Mouse (Mus musculus): ENCODE measurements at regions not wholly inside any gene's neighbourhood (a gene's known extent, or its start where the extent isn't known, plus 50 kb on each side); places are given as distances from the start of the nearest gene placed in this dataset.

- ATAC-seq (ENCODE audit: low FRiP score, low TSS enrichment) = peak; percentile 54
- Histone ChIP-seq H3K9ac (replicated peaks; ENCODE audit: low read length) (no peak overlapping the region), H3K27ac (ENCODE audit: low read length) (peak overlapping the region; percentile 31; the same call in 1 of the 2 replicates), H3K4me2 (replicated peaks; ENCODE audit: low read depth, low read length) (no peak overlapping the region), H3K36me3 (ENCODE audit: insufficient read depth, low read length) (no peaks in the 10 kb centered on the region), H3K4me3 (ENCODE audit: low read length) (no peak overlapping the region), H3K9me3 (ENCODE audit: low read length) (no peaks in the 10 kb centered on the region), H3K27me3 (ENCODE audit: insufficient read depth, low read length) (no peaks in the 10 kb centered on the region), H3K4me1 (ENCODE audit: insufficient read depth, low read length) (no peaks in the 10 kb centered on the region)
- WGBS = 64% methylated on average over 5 of the region's 5 CpGs
Observed at GRCm38 (mm10) chr8:46387037-46387436, 83.8 kb upstream of the Acsl1 start.

GRCm38 (mm10) chr8:46388421-46388820, 82.4 kb upstream of the Acsl1 start:
- ATAC-seq (ENCODE audit: low FRiP score, low TSS enrichment) = no peak
- no peaks in the 10 kb centered on the region for H3K27me3 ChIP-seq (ENCODE audit: insufficient read depth, low read length)
- no peaks in the 10 kb centered on the region for H3K4me1 ChIP-seq (ENCODE audit: insufficient read depth, low read length)
- no peak overlapping the region for H3K4me2 ChIP-seq (replicated peaks; ENCODE audit: low read depth, low read length)
- no peaks in the 10 kb centered on the region for H3K36me3 ChIP-seq (ENCODE audit: insufficient read depth, low read length)
- no peak overlapping the region for H3K9ac ChIP-seq (replicated peaks; ENCODE audit: low read length)
- H3K9me3 ChIP-seq (ENCODE audit: low read length) = no peaks in the 10 kb centered on the region
- no peak overlapping the region for H3K27ac ChIP-seq (ENCODE audit: low read length)
- WGBS = 73% methylated on average over 3 of the region's 3 CpGs
- H3K4me3 ChIP-seq (ENCODE audit: low read length) = no peak overlapping the region

DNA sequence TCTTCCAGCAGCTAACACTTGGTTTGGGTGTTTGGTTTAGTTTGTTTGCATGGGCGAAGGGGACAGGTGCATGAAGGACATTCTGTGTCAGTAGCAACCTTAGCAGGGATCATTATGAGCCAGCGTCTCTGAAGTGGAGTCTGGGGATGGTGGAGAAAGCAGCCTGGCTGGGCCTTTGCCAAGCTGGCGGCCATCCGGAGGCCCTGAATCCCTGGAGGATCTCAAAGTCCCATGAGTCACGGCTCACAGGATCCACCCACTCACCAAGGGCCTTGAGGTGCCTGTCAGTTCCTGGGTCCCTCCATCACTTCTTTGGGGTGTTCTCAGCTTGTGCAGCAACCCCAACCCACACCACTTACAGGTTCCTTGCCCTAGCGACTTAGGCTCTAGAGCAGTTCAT, 80.4 kb upstream of the Acsl1 start:
- WGBS = 80% methylated on average over 6 of the region's 6 CpGs
- Histone ChIP-seq H3K4me1 (ENCODE audit: insufficient read depth, low read length) (no peaks in the 10 kb centered on the region), H3K9me3 (ENCODE audit: low read length) (no peaks in the 10 kb centered on the region), H3K4me2 (replicated peaks; ENCODE audit: low read depth, low read length) (no peak overlapping the region), H3K4me3 (ENCODE audit: low read length) (no peak overlapping the region), H3K27me3 (ENCODE audit: insufficient read depth, low read length) (no peaks in the 10 kb centered on the region), H3K36me3 (ENCODE audit: insufficient read depth, low read length) (no peaks in the 10 kb centered on the region), H3K27ac (ENCODE audit: low read length) (no peak overlapping the region), H3K9ac (replicated peaks; ENCODE audit: low read length) (no peak overlapping the region)
- ATAC-seq (ENCODE audit: low FRiP score, low TSS enrichment) = no peak

- H3K27me3 ChIP-seq (ENCODE audit: insufficient read depth, low read length) = no peaks in the 10 kb centered on the region
- ATAC-seq (ENCODE audit: low FRiP score, low TSS enrichment) = no peak
- no peak overlapping the region for H3K9ac ChIP-seq (replicated peaks; ENCODE audit: low read length)
- WGBS = 83% methylated on average over 6 of the region's 6 CpGs
- no peaks in the 10 kb centered on the region for H3K9me3 ChIP-seq (ENCODE audit: low read length)
- H3K27ac ChIP-seq (ENCODE audit: low read length) = no peak overlapping the region
- no peaks in the 10 kb centered on the region for H3K4me1 ChIP-seq (ENCODE audit: insufficient read depth, low read length)
- H3K4me3 ChIP-seq (ENCODE audit: low read length) = no peak overlapping the region
- no peak overlapping the region for H3K4me2 ChIP-seq (replicated peaks; ENCODE audit: low read depth, low read length)
- no peaks in the 10 kb centered on the region for H3K36me3 ChIP-seq (ENCODE audit: insufficient read depth, low read length)
Observed at GRCm38 (mm10) chr8:46391678-46392077, 79.2 kb upstream of the Acsl1 start.

GRCm38 (mm10) chr8:46393296-46393695, 77.5 kb upstream of the Acsl1 start:
- H3K27ac ChIP-seq (ENCODE audit: low read length) = no peak overlapping the region
- no peak overlapping the region for H3K4me3 ChIP-seq (ENCODE audit: low read length)
- no peaks in the 10 kb centered on the region for H3K4me1 ChIP-seq (ENCODE audit: insufficient read depth, low read length)
- H3K4me2 ChIP-seq (replicated peaks; ENCODE audit: low read depth, low read length) = no peak overlapping the region
- no peak for ATAC-seq (ENCODE audit: low FRiP score, low TSS enrichment)
- H3K36me3 ChIP-seq (ENCODE audit: insufficient read depth, low read length) = no peaks in the 10 kb centered on the region
- 75% methylated on average over 5 of the region's 5 CpGs for WGBS
- H3K27me3 ChIP-seq (ENCODE audit: insufficient read depth, low read length) = no peaks in the 10 kb centered on the region
- H3K9me3 ChIP-seq (ENCODE audit: low read length) = no peaks in the 10 kb centered on the region
- H3K9ac ChIP-seq (replicated peaks; ENCODE audit: low read length) = no peak overlapping the region

DNA sequence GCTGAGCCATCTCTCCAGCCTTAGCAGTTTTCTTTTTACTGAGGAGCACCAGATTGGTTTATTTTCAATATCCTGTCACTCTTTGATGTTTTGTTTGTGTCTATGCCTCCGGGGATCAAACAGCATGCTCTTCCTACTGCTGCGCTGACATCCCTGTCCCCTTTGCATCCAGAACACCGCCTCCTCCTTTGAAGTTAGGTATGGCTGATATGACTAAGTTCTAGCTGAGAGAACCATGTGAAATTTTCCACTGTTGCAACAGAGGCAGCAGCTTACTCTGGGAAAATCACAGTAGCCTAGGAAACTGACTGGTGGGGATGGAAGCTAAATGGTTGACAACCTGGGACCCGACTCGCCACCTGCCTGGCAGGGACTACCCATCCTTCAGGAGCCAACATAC, 76.1 kb upstream of the Acsl1 start:
- Histone ChIP-seq H3K27me3 (ENCODE audit: insufficient read depth, low read length) (no peaks in the 10 kb centered on the region), H3K9me3 (ENCODE audit: low read length) (no peaks in the 10 kb centered on the region), H3K27ac (ENCODE audit: low read length) (no peak overlapping the region), H3K36me3 (ENCODE audit: insufficient read depth, low read length) (no peaks in the 10 kb centered on the region), H3K4me2 (replicated peaks; ENCODE audit: low read depth, low read length) (no peak overlapping the region), H3K9ac (replicated peaks; ENCODE audit: low read length) (no peak overlapping the region), H3K4me1 (ENCODE audit: insufficient read depth, low read length) (no peaks in the 10 kb centered on the region), H3K4me3 (ENCODE audit: low read length) (no peak overlapping the region)
- no peak for ATAC-seq (ENCODE audit: low FRiP score, low TSS enrichment)
- 83% methylated on average over 5 of the region's 5 CpGs for WGBS

GRCm38 (mm10) chr8:46395348-46395747, 75.5 kb upstream of the Acsl1 start:
- Histone ChIP-seq H3K9ac (replicated peaks; ENCODE audit: low read length) (no peak overlapping the region), H3K27ac (ENCODE audit: low read length) (no peak overlapping the region), H3K4me3 (ENCODE audit: low read length) (no peak overlapping the region), H3K27me3 (ENCODE audit: insufficient read depth, low read length) (no peaks in the 10 kb centered on the region), H3K9me3 (ENCODE audit: low read length) (no peaks in the 10 kb centered on the region), H3K4me1 (ENCODE audit: insufficient read depth, low read length) (no peaks in the 10 kb centered on the region), H3K4me2 (replicated peaks; ENCODE audit: low read depth, low read length) (no peak overlapping the region), H3K36me3 (ENCODE audit: insufficient read depth, low read length) (no peaks in the 10 kb centered on the region)
- WGBS = 83% methylated on average over 1 of the region's 1 CpGs
- ATAC-seq (ENCODE audit: low FRiP score, low TSS enrichment) = no peak

GRCm38 (mm10) chr8:46397081-46397480, 73.8 kb upstream of the Acsl1 start:
- no peaks in the 10 kb centered on the region for H3K36me3 ChIP-seq (ENCODE audit: insufficient read depth, low read length)
- no peaks in the 10 kb centered on the region for H3K4me1 ChIP-seq (ENCODE audit: insufficient read depth, low read length)
- H3K4me3 ChIP-seq (ENCODE audit: low read length) = no peak overlapping the region
- H3K4me2 ChIP-seq (replicated peaks; ENCODE audit: low read depth, low read length) = no peak overlapping the region
- ATAC-seq (ENCODE audit: low FRiP score, low TSS enrichment) = no peak
- no peak overlapping the region for H3K9ac ChIP-seq (replicated peaks; ENCODE audit: low read length)
- WGBS = 59% methylated on average over 2 of the region's 2 CpGs
- no peak overlapping the region for H3K27ac ChIP-seq (ENCODE audit: low read length)
- H3K27me3 ChIP-seq (ENCODE audit: insufficient read depth, low read length) = no peaks in the 10 kb centered on the region
- H3K9me3 ChIP-seq (ENCODE audit: low read length) = no peaks in the 10 kb centered on the region

GRCm38 (mm10) chr8:46397777-46398176, 73.1 kb upstream of the Acsl1 start:
- ATAC-seq (ENCODE audit: low FRiP score, low TSS enrichment) = no peak
- no peak overlapping the region for H3K27ac ChIP-seq (ENCODE audit: low read length)
- H3K9ac ChIP-seq (replicated peaks; ENCODE audit: low read length) = no peak overlapping the region
- no peaks in the 10 kb centered on the region for H3K9me3 ChIP-seq (ENCODE audit: low read length)
- no peaks in the 10 kb centered on the region for H3K36me3 ChIP-seq (ENCODE audit: insufficient read depth, low read length)
- 84% methylated on average over 8 of the region's 8 CpGs for WGBS
- H3K4me2 ChIP-seq (replicated peaks; ENCODE audit: low read depth, low read length) = no peak overlapping the region
- H3K4me1 ChIP-seq (ENCODE audit: insufficient read depth, low read length) = no peaks in the 10 kb centered on the region
- H3K4me3 ChIP-seq (ENCODE audit: low read length) = no peak overlapping the region
- no peaks in the 10 kb centered on the region for H3K27me3 ChIP-seq (ENCODE audit: insufficient read depth, low read length)

- WGBS = 78% methylated on average over 6 of the region's 6 CpGs
- Histone ChIP-seq H3K9ac (replicated peaks; ENCODE audit: low read length) (no peak overlapping the region), H3K4me3 (ENCODE audit: low read length) (no peak overlapping the region), H3K27me3 (ENCODE audit: insufficient read depth, low read length) (no peaks in the 10 kb centered on the region), H3K4me2 (replicated peaks; ENCODE audit: low read depth, low read length) (no peak overlapping the region), H3K27ac (ENCODE audit: low read length) (no peak overlapping the region), H3K4me1 (ENCODE audit: insufficient read depth, low read length) (no peaks in the 10 kb centered on the region), H3K36me3 (ENCODE audit: insufficient read depth, low read length) (no peaks in the 10 kb centered on the region), H3K9me3 (ENCODE audit: low read length) (no peaks in the 10 kb centered on the region)
- no peak for ATAC-seq (ENCODE audit: low FRiP score, low TSS enrichment)
Observed at GRCm38 (mm10) chr8:46400595-46400994, 70.2 kb upstream of the Acsl1 start.

All from kidney, embryonic 16.5 days (tissue).